Comparison of ENCODE assay signal across 14 mouse cellular contexts in the genomic region with DNA sequence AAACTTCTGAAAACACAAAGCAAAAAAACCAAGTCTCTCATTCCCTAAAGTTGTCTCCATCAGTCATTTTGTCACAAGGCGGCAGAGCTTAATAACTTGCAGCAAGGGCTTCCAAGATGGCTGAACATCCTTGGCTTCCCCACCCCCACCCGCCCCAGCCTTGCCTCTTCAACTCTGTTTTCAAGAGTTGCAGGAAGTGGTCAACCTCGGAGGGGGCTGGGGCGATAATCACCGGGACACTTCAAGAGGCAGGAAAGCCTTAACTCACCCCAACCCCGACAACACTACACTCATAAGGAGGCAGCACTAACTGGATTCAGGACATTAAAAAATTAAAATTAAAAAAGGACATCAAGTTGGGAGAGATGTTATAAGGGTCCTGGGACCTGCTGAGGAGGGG.
DNase-seq lines count a peak whose midpoint lies in the region; ATAC-seq and TF ChIP-seq lines count a peak whose summit lies in the region.
"Had no signal": no experiment of that assay in that cellular context is flagged by ENCODE, and none has a peak within 500 bp of the region (broad histone marks: within the 10 kb centered on the region; RNA-seq: fewer than 3 reads in every experiment).

No protein-coding gene starts in this region.

- DNase-seq in CD4-positive, CD25-positive, alpha-beta regulatory T cell, adult 2 months (ENCODE audit: low read depth, low spot score) = peak; percentile 43
- peak; percentile 19 for DNase-seq in MEL-GATA-1-ER (ENCODE audit: extremely low read depth, low read depth)
- peak; percentile 34 for DNase-seq in liver, postnatal 0 days
- DNase-seq in thymus, adult 18-20 months = peak; percentile 21 to 60
- no peak for DNase-seq in right cerebral cortex, postnatal 14 days
- no peak for DNase-seq in kidney, postnatal 10 days
- DNase-seq: adrenal gland, adult 2 months; embryo, embryonic 11 days; layer of hippocampus, postnatal 36 days had no signal

- no peaks in the 10 kb centered on the region; the same call in 1 of the 2 replicates for H3K4me1 ChIP-seq in liver, postnatal 0 days (ENCODE audit: insufficient read depth)
- no peaks in the 10 kb centered on the region for H3K4me1 ChIP-seq in midbrain, embryonic 15.5 days
- H3K4me1 ChIP-seq: hindbrain, embryonic 10.5 days had no signal

- H3K36me3 ChIP-seq in liver, postnatal 0 days (replicated peaks; ENCODE audit: insufficient read depth, low read length) = peaks cover 16% of the 10 kb centered on the region
- H3K36me3 ChIP-seq in midbrain, embryonic 15.5 days (replicated peaks) = 0 out of 2 replicates have a peak, but pooled peaks cover 3% of the 10 kb centered on the region
- H3K36me3 ChIP-seq: hindbrain, embryonic 10.5 days; limb, embryonic 13.5 days had no signal

- TF ChIP-seq EP300 in liver, postnatal 0 days (IDR thresholded peaks at IDR 0.05; ENCODE audit: low read depth) = no peak

- TF ChIP-seq CTCF in liver, postnatal 0 days (IDR thresholded peaks at IDR 0.05; ENCODE audit: low read depth) = no peak

- no peak overlapping the region for H3K4me2 ChIP-seq in liver, postnatal 0 days (ENCODE audit: low read depth, low read length)
- H3K4me2 ChIP-seq in midbrain, embryonic 15.5 days = no peak overlapping the region
- H3K4me2 ChIP-seq: limb, embryonic 13.5 days had no signal

- no peak overlapping the region for H3K4me3 ChIP-seq in liver, postnatal 0 days (ENCODE audit: low read depth, low read length)
- no peak overlapping the region for H3K4me3 ChIP-seq in midbrain, embryonic 15.5 days
- H3K4me3 ChIP-seq: hindbrain, embryonic 10.5 days; limb, embryonic 13.5 days had no signal

- no peak overlapping the region; the same call in 1 of the 2 replicates for H3K27ac ChIP-seq in liver, postnatal 0 days (ENCODE audit: low read depth)
- H3K27ac ChIP-seq in midbrain, embryonic 15.5 days = no peak overlapping the region
- H3K27ac ChIP-seq: hindbrain, embryonic 10.5 days; kidney, postnatal 0 days; limb, embryonic 13.5 days; macrophage had no signal

- H3K9ac ChIP-seq in liver, postnatal 0 days (replicated peaks) = no peak overlapping the region
- no peak overlapping the region for H3K9ac ChIP-seq in midbrain, embryonic 15.5 days
- H3K9ac ChIP-seq: limb, embryonic 13.5 days had no signal

- no peak for ATAC-seq in liver, postnatal 0 days
- ATAC-seq in midbrain, embryonic 15.5 days (replicated peaks) = no peak

- H3K9me3 ChIP-seq in liver, postnatal 0 days (ENCODE audit: low read length) = no peaks in the 10 kb centered on the region
- no peaks in the 10 kb centered on the region for H3K9me3 ChIP-seq in midbrain, embryonic 15.5 days
- H3K9me3 ChIP-seq: hindbrain, embryonic 10.5 days; limb, embryonic 13.5 days had no signal

- H3K27me3 ChIP-seq in liver, postnatal 0 days (ENCODE audit: insufficient read depth, low read length) = no peaks in the 10 kb centered on the region
- no peaks in the 10 kb centered on the region for H3K27me3 ChIP-seq in midbrain, embryonic 15.5 days (replicated peaks)
- H3K27me3 ChIP-seq: limb, embryonic 13.5 days had no signal

- WGBS in liver, postnatal 0 days (ENCODE audit: insufficient replicate concordance) = 36% methylated on average over 6 of the region's 6 CpGs
- WGBS in midbrain, embryonic 15.5 days = 72% methylated on average over 6 of the region's 6 CpGs

Comparison
In these comparisons a context has a peak if more than half of its experiments do, and no peak if none do; other contexts are left out.
1. DNase-seq: peak in CD4-positive, CD25-positive, alpha-beta regulatory T cell, adult 2 months (single experiment), MEL-GATA-1-ER (single experiment), liver, postnatal 0 days (single experiment) and thymus, adult 18-20 months (2 of 2); none in right cerebral cortex, postnatal 14 days (single experiment) and kidney, postnatal 10 days (single experiment).